Mouse (Mus musculus) ES-CJ7 (cell line): ENCODE measurements around the gene Cbx7.
A peak's percentile ranks its signal among the peaks of the same experiment; 100 is the strongest.
"Not testable (repeated sequence)": the region's sequence is repeated elsewhere in the genome, so short reads cannot be mapped to it uniquely, and the experiment has no call there.

Source experiments
- DNase-seq: peaks from one replicate; pipeline ENCODE4 v3.0.0; 2011; ENCODE audit warnings: low read depth, low spot score

Gene Cbx7

GRCm38 (mm10) chr15:79950250-79951025 is 20.5 kb downstream of the Cbx7 start:
- DNase-seq = peak; percentile 54

DNA sequence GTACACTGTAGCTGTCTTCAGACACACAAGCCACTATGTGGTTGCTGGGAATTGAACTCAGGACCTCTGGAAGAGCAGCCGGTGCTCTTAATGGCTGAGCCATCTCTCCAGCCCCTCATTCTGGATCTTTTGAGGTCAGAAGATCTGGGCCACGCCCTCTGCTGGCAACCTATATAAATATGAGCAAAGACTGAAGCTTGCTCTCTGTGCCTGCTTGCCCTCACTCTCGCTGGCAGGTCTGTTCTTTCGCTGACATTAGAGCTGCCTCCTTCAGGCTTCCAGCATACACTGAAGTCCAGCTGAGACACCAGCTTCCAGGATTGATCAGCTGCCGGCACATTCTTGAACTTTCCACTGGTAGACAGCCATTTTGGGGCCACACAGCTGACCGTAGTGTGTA is 23.2 kb downstream of the Cbx7 start:
- no peak for DNase-seq

DNA sequence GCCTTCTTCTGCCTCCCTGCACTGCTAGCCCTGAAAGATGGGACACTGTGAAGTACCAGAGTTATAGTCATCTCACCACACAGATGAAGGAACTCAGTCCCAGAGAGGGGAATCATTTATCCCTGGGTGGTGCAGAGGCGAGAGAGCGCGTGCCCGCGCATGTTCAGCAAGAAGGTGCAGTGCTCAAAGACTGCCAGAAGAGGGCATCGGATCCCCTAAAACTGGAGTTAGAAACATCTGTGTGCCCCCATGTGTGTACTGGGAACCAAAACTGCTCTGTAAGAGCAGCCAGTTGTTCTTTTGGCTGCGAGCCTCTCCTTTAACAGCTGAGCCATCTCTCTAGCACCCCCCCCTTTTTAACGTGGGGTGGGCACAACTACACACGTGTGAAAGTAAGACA is 24.1 kb downstream of the Cbx7 start:
- peak; percentile 81 for DNase-seq

DNA sequence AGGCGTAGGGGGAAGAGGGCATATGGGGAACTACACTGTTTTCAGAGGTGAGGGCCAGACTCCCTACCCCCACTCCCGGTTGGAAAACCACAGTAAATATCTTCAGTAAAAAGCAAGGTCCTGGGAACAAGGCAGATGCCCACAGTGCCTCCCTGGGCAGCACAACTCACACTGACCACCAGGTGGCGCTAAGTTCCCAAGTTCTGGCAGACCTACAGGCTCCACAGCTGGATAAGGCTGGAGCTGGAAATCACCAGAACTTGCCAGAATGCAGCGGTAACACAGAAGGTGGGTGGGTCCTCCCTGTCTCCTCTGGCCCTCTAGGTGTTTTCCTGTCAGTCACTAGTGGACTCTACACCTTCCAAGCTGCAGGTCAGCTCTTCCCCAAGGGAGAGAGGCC is 24.9 kb downstream of the Cbx7 start:
- peak; percentile 92 for DNase-seq

DNA sequence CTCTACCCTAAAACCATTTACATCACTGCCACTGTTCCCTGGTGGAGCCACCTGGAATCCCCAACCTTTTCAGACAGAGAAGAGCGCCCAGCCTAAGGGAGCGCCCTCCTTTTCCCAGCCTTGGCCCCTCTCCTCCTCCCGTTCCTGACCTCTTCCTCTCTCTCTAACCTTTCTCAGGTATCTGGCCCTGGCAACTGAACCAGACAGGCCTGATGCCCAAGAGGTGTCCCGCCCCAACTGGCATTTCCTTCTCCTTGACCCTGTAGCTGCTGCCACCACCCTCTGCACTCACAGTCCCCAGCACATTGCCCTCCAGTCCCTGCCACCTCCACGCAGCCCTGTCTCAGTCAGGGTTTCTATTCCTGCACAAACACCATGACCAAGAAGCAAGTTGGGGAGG is 26.0 kb downstream of the Cbx7 start:
- no peak for DNase-seq

DNA sequence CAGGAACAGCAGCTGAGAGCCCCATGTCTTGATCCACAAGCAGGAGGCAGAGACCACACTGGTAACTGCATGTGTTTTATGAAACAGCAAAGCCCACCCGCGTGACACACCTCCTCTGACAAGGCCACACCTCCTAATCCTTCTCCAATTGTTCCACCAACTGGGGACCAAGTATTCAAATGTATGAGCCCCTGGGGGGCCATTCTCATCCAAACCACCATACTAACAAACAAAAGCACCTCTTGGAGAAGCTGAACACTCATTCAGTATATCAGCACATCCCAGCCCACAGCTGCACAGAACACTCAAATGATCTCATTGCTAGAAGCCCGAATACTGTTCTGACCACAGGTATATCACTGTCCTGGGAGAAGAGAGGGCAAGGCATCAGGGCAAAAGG is 27.3 kb downstream of the Cbx7 start:
- peak; percentile 85 for DNase-seq

- DNase-seq = peak; percentile 73
Measured at GRCm38 (mm10) chr15:79942541-79942940, 28.4 kb downstream of the Cbx7 start.

DNA sequence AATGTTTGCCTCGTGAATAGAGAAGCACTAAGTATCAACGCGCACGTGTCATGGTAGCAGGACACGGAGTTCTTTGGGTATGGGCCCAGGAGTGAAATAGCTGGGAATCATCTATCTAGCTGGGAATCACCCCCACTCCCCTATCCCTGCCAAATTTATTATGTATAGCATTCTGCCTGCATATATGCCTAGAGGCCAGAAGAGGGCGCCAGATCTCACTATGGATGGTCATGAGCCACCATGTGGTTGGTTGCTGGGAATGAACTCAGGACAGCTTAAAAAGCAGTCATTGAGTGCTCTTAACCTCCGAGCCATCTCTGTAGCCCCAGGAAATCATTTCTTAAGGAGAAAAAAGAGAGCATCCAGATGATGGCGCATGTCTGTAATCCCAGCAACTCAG is 30.0 kb downstream of the Cbx7 start:
- DNase-seq = peak; percentile 91

DNA sequence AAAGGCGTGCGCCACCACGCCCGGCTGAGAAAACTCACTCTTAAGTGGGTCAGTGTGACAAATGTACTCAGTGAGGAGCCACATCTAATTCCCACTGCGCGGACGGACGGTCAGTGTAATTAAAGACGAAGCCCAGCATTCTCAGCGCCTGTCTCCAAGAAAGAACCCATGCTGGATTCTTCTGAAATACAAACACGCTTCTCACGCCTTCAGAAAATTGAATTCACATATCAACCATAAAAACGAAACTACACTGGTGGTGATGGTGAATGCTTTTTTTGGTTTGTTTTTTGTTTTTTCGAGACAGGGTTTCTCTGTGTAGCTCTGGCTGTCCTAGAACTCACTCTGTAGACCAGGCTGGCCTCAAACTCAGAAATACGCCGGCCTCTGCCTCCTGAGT is 31.0 kb downstream of the Cbx7 start:
- no peak for DNase-seq

DNA sequence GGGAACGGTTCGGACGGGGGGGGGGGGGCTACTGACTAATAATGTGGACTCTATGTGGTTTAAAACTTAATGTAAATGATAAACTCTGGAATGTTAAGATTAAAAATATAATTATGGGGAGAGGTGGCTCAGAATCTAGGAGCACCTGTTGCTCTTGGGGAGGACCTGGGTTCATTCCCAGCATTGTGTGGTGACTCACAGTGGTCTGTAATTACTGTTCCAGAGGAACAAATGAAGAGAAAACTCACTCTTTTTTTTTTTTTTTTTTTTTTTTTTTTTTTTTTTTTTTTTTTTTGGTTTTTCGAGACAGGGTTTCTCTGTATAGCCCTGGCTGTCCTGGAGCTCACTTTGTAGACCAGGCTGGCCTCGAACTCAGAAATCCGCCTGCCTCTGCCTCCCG is 31.4 kb downstream of the Cbx7 start:
- DNase-seq = not testable (repeated sequence)

DNA sequence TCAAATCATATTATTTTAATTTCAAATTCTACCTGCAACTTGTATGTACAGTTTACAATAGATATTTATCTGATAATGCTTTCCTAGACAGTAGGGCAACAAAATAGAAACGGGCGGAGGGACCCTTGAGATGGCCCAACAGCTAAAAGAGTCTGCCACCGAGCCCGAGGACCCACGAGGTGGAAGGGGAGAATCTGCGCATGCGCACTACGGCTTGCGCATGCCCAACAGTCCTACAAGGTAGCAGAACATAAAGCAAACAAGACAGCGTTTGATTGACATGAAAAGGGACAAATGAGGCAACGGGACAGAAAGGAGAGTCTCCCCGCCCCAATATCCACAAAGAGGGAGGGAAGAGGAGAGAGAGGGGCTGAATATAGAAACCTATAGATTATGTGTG is 31.9 kb downstream of the Cbx7 start:
- DNase-seq = peak; percentile 95

GRCm38 (mm10) chr15:79936374-79936751 is 34.6 kb downstream of the Cbx7 start:
- DNase-seq = no peak

- peak; percentile 72 for DNase-seq
Measured at GRCm38 (mm10) chr15:79935654-79936373, 35.1 kb downstream of the Cbx7 start.

- DNase-seq = peak; percentile 87
Measured at GRCm38 (mm10) chr15:79934776-79935175, 36.1 kb downstream of the Cbx7 start.

- DNase-seq = peak; percentile 94
Measured at GRCm38 (mm10) chr15:79933670-79934514, 37.0 kb downstream of the Cbx7 start.

- DNase-seq = no peak
Measured at GRCm38 (mm10) chr15:79933052-79933669, 37.8 kb downstream of the Cbx7 start.

GRCm38 (mm10) chr15:79932323-79932987 is 38.5 kb downstream of the Cbx7 start:
- DNase-seq = peak; percentile 95

- peak; percentile 94 for DNase-seq
Measured at GRCm38 (mm10) chr15:79931496-79932141, 39.3 kb downstream of the Cbx7 start.

DNA sequence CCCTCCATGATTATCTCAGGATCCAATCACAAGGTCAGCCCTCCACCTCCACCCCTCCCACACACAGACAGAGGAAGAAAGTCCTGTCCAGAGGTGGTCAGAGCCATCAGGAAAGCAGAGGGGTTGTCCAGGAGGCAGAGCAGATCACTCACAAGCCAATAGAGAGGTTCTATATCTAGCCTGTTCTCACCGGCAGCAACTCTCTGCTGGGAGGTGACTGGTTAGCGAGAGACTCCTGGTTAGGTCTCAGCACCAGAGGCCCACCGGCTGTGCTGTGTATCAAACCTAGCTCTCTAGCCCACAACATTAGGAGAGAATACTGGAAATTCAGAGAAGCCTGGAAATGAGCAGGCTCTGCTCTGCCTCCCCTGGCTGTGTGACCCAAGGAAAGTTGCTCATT is 41.2 kb downstream of the Cbx7 start:
- no peak for DNase-seq

GRCm38 (mm10) chr15:79928736-79929135 is 42.2 kb downstream of the Cbx7 start:
- no peak for DNase-seq

GRCm38 (mm10) chr15:79928316-79928715 is 42.6 kb downstream of the Cbx7 start:
- no peak for DNase-seq
